Mouse (Mus musculus): ENCODE data around the gene Defa31. TPM values are rescaled to one million over a fixed set of nuclear protein-coding genes. Genes with fewer than 3 reads are reported as not detected.

The Defa31 gene
- polyA plus RNA-seq (2012; rRNA removed): not detected in 2 replicates

DNA sequence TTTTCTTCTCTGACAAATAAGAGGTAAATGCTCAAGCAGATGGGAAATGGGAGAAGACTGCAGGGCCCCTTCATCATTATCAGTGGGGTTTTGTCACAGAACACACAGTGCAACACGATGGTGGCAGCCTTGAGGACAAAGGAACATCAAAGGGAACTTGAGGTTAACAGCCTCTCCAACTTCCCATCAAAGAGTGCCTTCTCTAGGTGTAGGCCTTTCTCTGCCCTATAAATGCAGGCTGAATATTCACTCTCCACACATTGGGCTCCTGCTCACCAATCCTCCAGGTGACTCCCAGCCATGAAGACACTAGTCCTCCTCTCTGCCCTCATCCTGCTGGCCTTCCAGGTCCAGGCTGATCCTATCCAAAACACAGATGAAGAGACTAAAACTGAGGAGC, at the start of gene Defa31:
TSS of gene Defa31 (plus strand) at position 301 of the 400 bp plus-strand sequence.

DNA sequence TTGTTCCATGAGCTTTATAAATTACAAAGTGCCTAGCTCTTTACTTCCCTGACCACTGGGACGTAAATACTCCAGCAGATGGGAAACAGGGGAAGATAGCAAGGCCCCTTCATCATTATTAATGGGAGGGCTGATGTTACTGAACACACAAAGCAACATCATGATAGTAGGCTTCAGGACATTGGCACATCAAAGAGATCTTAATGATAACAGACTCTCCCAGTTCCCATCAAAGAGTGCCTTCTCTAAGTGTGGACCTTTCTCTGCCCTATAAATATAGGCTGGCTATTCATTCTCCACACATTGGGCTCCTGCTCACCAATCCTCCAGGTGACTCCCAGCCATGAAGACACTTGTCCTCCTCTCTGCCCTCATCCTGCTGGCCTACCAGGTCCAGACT, 29.4 kb upstream of the Defa31 start, which contains the start of gene Defa22:
TSS of gene Defa22 (plus strand) at position 301 of the 400 bp plus-strand sequence.

DNA sequence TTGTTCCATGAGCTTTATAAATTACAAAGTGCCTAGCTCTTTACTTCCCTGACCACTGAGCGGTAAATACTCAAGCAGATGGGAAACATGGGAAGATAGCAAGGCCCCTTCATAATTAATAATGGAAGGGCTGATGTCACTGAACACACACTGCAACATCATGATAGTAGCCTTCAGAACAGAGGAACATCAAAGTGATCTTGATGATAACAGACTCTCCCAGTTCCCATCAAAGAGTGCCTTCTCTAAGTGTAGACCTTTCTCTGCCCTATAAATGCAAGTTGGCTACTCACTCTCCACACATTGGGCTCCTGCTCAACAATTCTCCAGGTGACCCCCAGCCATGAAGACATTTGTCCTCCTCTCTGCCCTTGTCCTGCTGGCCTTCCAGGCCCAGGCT, 9.8 kb downstream of the Defa31 start, which contains the start of gene Gm15293:
TSS of gene Gm15293 (plus strand) at position 301 of the 400 bp plus-strand sequence.

Other genes with a start within 250 kb of the Defa31 start
- gene AY761185, start 246.9 kb upstream of the Defa31 start, polyA plus RNA-seq (2012; rRNA removed): 1.5 TPM in 1 of 2 replicates, not detected in the other
- gene Defa21, start 166.1 kb upstream of the Defa31 start, polyA plus RNA-seq (2012; rRNA removed): not detected in 2 replicates
- gene Defa23, start 136.6 kb upstream of the Defa31 start, polyA plus RNA-seq (2012; rRNA removed): not detected in 2 replicates
- not detected in 2 replicates for gene Defa35, start 126.6 kb upstream of the Defa31 start, polyA plus RNA-seq (2012; rRNA removed)
- gene Defa25, start 107.2 kb upstream of the Defa31 start, polyA plus RNA-seq (2012; rRNA removed): not detected in 2 replicates
- gene Gm14851, start 95.6 kb upstream of the Defa31 start, polyA plus RNA-seq (2012; rRNA removed): not detected in 2 replicates
- not detected in 2 replicates for gene Defa30, start 57.0 kb upstream of the Defa31 start, polyA plus RNA-seq (2012; rRNA removed)
- gene Defa22, start 29.3 kb upstream of the Defa31 start, polyA plus RNA-seq (2012; rRNA removed): not detected in 2 replicates
- not detected in 2 replicates for gene Gm15293, start 9.9 kb downstream of the Defa31 start, polyA plus RNA-seq (2012; rRNA removed)
- gene Gm15292, start 58.1 kb downstream of the Defa31 start, polyA plus RNA-seq (2012; rRNA removed): not detected in 2 replicates
- gene Defa27, start 123.9 kb downstream of the Defa31 start, polyA plus RNA-seq (2012; rRNA removed): not detected in 2 replicates
- gene Defa29, start 135.4 kb downstream of the Defa31 start, polyA plus RNA-seq (2012; rRNA removed): not detected in 2 replicates
- not detected in 2 replicates for gene Defa2, start 186.9 kb downstream of the Defa31 start, polyA plus RNA-seq (2012; rRNA removed)
- gene Defa33, start 200.2 kb downstream of the Defa31 start, polyA plus RNA-seq (2012; rRNA removed): not detected in 2 replicates
- gene Defa36, start 235.8 kb downstream of the Defa31 start, polyA plus RNA-seq (2012; rRNA removed): not detected in 2 replicates